Mouse (Mus musculus) activated CD4-positive, CD25-positive, alpha-beta regulatory T cell, adult 4 months (primary cell): ENCODE data around the gene Gpr26. TPM values are rescaled to one million over a fixed set of nuclear protein-coding genes. Genes with fewer than 3 reads are reported as not detected.

Experiments used
- ATAC-seq: one replicate; pipeline ENCODE4 v1.8.0; 2017
- polyA plus RNA-seq, 2 experiments: library from polyadenylated mRNA; unstranded; fragments of 100-300 nt; shearing (Covaris generic); gene quantifications; one replicate each; pipeline ENCODE4 v1.2.1; 2017

The Gpr26 gene
- polyA plus RNA-seq, 2 experiments from 2014 or later: not detected

GRCm38 (mm10) chr7:132031940-132032531, 65.8 kb downstream of the Gpr26 start:
- ATAC-seq: no peak

Other genes with a start within 250 kb of the Gpr26 start
- not detected for gene Cpxm2, start 188.3 kb downstream of the Gpr26 start, polyA plus RNA-seq